Mouse (Mus musculus): ENCODE measurements around the gene Tm9sf1.

DNA sequence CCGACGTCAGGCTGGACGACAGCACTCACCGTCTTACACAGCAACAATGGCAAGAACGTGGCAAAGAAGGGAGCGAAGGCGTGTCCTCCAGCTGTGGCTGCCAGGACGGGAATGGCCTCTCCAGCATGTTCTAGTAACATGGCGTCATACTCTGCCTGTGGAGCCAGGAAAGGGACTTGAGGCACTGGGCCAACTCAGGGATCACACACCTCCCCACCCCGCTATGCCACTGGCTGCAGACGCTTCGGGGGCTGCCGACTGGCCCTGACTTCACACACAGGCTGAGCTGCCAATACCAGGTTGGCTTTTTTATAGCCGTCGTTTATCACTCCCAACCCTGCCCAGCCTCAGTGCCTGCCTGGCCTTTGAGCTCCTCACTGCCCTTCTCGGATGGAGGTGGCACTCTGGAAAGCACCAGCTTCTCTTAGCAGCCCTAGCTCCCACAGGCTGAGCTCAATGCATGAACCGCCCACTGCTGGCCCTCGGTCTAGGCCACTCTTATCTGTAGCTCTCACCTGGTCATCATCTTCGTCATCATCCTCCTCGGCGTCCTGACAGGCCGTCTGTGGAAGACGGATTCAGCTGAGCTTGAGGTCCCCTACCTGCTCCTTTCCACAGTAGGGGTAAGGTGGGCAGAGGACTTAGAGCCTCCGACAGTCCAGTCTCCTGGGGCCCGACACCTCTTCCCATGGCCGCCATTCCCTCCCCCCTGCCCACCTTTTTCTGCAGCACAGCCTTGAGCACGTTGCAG, 15.4 kb downstream of the Tm9sf1 start:
- TF ChIP-seq CTCF (IDR thresholded peaks at IDR 0.05; ENCODE audit: borderline replicate concordance, control insufficient read depth, extremely low read depth, insufficient read depth, low read length, poor library complexity) (no peak), POLR2A (IDR thresholded peaks at IDR 0.05; ENCODE audit: control insufficient read depth, extremely low read depth, insufficient read depth, low read length, poor library complexity) (no peak)
